In the genomic region with DNA sequence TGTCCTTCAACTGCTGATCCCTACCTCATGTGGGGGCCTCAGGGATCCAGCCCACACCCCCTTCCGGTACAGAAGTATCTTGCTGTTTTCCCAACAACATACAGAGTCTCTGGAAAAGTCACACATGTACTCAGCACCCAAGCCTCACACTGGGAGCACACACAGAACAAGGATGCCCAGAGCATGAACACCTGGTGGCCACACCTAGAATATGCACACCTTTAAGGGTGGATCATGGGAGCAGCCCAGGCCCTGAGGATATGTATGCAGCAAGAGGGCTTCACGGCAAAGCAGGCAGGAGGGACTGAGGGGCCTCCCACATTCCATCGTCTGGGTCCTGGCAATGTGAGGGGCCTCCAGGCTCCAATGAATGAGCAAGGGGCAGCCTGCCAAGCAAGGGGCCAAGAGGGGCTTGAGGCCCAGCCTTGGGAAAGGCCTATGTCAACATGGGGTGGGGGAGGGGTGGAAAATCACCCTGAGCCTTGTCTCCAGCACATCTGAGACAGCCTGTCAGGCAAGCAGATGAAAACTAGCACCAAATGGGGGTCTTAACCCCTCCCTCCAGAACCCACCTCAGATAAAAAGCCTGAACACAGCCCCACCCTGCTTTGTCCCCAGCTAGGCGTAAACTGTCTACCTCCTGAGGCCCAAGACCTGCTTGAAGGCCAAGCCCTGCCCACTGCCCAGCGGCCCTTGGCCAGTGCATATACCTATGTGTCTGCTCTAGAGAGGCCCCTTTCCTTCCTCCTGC, we compare ENCODE assay signal across 10 mouse cellular contexts. TPM values are rescaled to one million over a fixed set of nuclear protein-coding genes. Genes with fewer than 3 reads are reported as not detected.
DNase-seq lines count a peak whose midpoint lies in the region; ATAC-seq lines count a peak whose summit lies in the region.
"Had no signal": no experiment of that assay in that cellular context is flagged by ENCODE, and none has a peak within 500 bp of the region (broad histone marks: within the 10 kb centered on the region; RNA-seq: fewer than 3 reads in every experiment).

No protein-coding gene starts in this region.

- peak overlapping the region; percentile 31; the same call in 1 of the 2 replicates for H3K9ac ChIP-seq in kidney, embryonic 15.5 days

- H3K9me3 ChIP-seq in kidney, embryonic 15.5 days (replicated peaks): no peaks in the 10 kb centered on the region
- H3K9me3 ChIP-seq in hindbrain, embryonic 10.5 days: no peaks in the 10 kb centered on the region

- no peak for DNase-seq in kidney, postnatal 36 days
- DNase-seq in embryo, embryonic 11 days: peak; percentile 78
- peak; percentile 80 for DNase-seq in hindbrain, embryonic 10.5 days (ENCODE audit: low spot score)
- DNase-seq in mesoderm, embryonic 11.5 days (ENCODE audit: low read depth, low spot score): peak; percentile 72
- DNase-seq in spleen, postnatal 4 days (ENCODE audit: low spot score in 2 of 2): no peak
- DNase-seq in right cerebral cortex, adult 2 months (ENCODE audit: low spot score in 2 of 2): no peak
- DNase-seq in spleen, postnatal 14 days (ENCODE audit: low spot score in 2 of 2): no peak
- DNase-seq: gastrocnemius, postnatal 10 days had no signal

- 23% methylated on average over 5 of the region's 5 CpGs for WGBS in kidney, embryonic 15.5 days
- 38% methylated on average over 5 of the region's 5 CpGs for WGBS in hindbrain, embryonic 10.5 days

- H3K4me1 ChIP-seq in kidney, embryonic 15.5 days: peaks cover 61% of the 10 kb centered on the region
- peaks cover 69% of the 10 kb centered on the region for H3K4me1 ChIP-seq in hindbrain, embryonic 10.5 days (replicated peaks)

- no peaks in the 10 kb centered on the region for H3K27me3 ChIP-seq in kidney, embryonic 15.5 days
- no peaks in the 10 kb centered on the region for H3K27me3 ChIP-seq in hindbrain, embryonic 10.5 days (ENCODE audit: insufficient read depth, poor library complexity, severe bottlenecking)

- H3K4me2 ChIP-seq in kidney, embryonic 15.5 days: peak overlapping the region; percentile 37

- no peak overlapping the region for H3K4me3 ChIP-seq in kidney, embryonic 15.5 days (replicated peaks)
- H3K4me3 ChIP-seq in hindbrain, embryonic 10.5 days: peak overlapping the region; percentile 32
- H3K4me3 ChIP-seq: myocyte had no signal

- peaks cover 95% of the 10 kb centered on the region for H3K36me3 ChIP-seq in kidney, embryonic 15.5 days
- H3K36me3 ChIP-seq in hindbrain, embryonic 10.5 days: peaks cover 100% of the 10 kb centered on the region

- peak; percentile 80 for ATAC-seq in kidney, embryonic 15.5 days (replicated peaks; ENCODE audit: low FRiP score)

- H3K27ac ChIP-seq in kidney, embryonic 15.5 days: peak overlapping the region; percentile 90
- peak overlapping the region; percentile 89 for H3K27ac ChIP-seq in hindbrain, embryonic 10.5 days

RNA-seq across cellular contexts. Expression of a gene that starts 13.9 kb away (rescaled TPM):
- polyA plus RNA-seq in kidney, embryonic 15.5 days (2015; fragmentation: Nextera tagmentation; extraction: Ambion mirVana): 53.7 and 56.7 TPM in 2 replicates
- polyA plus RNA-seq in hindbrain, embryonic 10.5 days (2016; fragmentation: Nextera tagmentation; extraction: Ambion mirVana): 50.9 and 56.8 TPM in 2 replicates

RNA-seq across cellular contexts. Expression of a gene that starts 16.3 kb away (rescaled TPM):
- 255 and 266 TPM in 2 replicates for polyA plus RNA-seq in kidney, embryonic 15.5 days (2015; fragmentation: Nextera tagmentation; extraction: Ambion mirVana)
- 281 and 334 TPM in 2 replicates for polyA plus RNA-seq in hindbrain, embryonic 10.5 days (2016; fragmentation: Nextera tagmentation; extraction: Ambion mirVana)

RNA-seq across cellular contexts. Expression of a gene that starts 17.9 kb away (rescaled TPM):
- polyA plus RNA-seq in kidney, embryonic 15.5 days (2015; fragmentation: Nextera tagmentation; extraction: Ambion mirVana): 4.0 and 4.6 TPM in 2 replicates
- 7.1 and 10.9 TPM in 2 replicates for polyA plus RNA-seq in hindbrain, embryonic 10.5 days (2016; fragmentation: Nextera tagmentation; extraction: Ambion mirVana)

RNA-seq across cellular contexts. Expression of a gene that starts 40.9 kb away (rescaled TPM):
- polyA plus RNA-seq in kidney, embryonic 15.5 days (2015; fragmentation: Nextera tagmentation; extraction: Ambion mirVana): 11.6 and 12.4 TPM in 2 replicates
- polyA plus RNA-seq in hindbrain, embryonic 10.5 days (2016; fragmentation: Nextera tagmentation; extraction: Ambion mirVana): 3.7 and 5.5 TPM in 2 replicates

RNA-seq across cellular contexts. Expression of a gene that starts 59.5 kb away (rescaled TPM):
- 15.8 and 16.6 TPM in 2 replicates for polyA plus RNA-seq in kidney, embryonic 15.5 days (2015; fragmentation: Nextera tagmentation; extraction: Ambion mirVana)
- polyA plus RNA-seq in hindbrain, embryonic 10.5 days (2016; fragmentation: Nextera tagmentation; extraction: Ambion mirVana): 6.7 and 8.7 TPM in 2 replicates

Comparison
In these comparisons a context has a peak if more than half of its experiments do, and no peak if none do; other contexts are left out.
1. DNase-seq: peak in embryo, embryonic 11 days (single experiment), hindbrain, embryonic 10.5 days (single experiment) and mesoderm, embryonic 11.5 days (single experiment); none in kidney, postnatal 36 days (0 of 2), spleen, postnatal 4 days (0 of 2), right cerebral cortex, adult 2 months (0 of 2) and spleen, postnatal 14 days (0 of 2).